Mouse (Mus musculus) limb, embryonic 13.5 days (tissue): ENCODE data around the gene Strn. TPM values are rescaled to one million over a fixed set of nuclear protein-coding genes. Genes with fewer than 3 reads are reported as not detected.

Experiments
- ATAC-seq: fragments of 200-750 bp; cut with Nextera tagmentation; 2 replicates; pipeline ENCODE4 v1.8.0; 2017; ENCODE audit warnings: low read depth, moderate number of reproducible peaks, moderate TSS enrichment; ENCODE audit not compliant: low FRiP score
- H3K27ac ChIP-seq: fragments of 300-500 bp; sonication (generic); 2 replicates; pipeline ENCODE4 v1.5.1; 2015; ENCODE audit warnings: inconsistent platforms, mild to moderate bottlenecking, moderate library complexity
- H3K27me3 ChIP-seq: fragments of 300-500 bp; sonication (generic); 2 replicates; pipeline ENCODE4 v1.6.1; 2015; ENCODE audit warnings: mild to moderate bottlenecking, inconsistent platforms
- H3K36me3 ChIP-seq: fragments of 300-500 bp; sonication (generic); 2 replicates; pipeline ENCODE4 v1.6.1; 2015; ENCODE audit warnings: inconsistent platforms, mild to moderate bottlenecking, moderate library complexity
- H3K4me1 ChIP-seq: fragments of 300-500 bp; sonication (generic); 2 replicates; pipeline ENCODE4 v1.6.1; 2015; ENCODE audit warnings: inconsistent platforms
- H3K4me2 ChIP-seq: fragments of 300-500 bp; sonication (generic); replicated peaks from 2 replicates; pipeline ENCODE4 v1.6.1; 2015; ENCODE audit warnings: inconsistent platforms, mild to moderate bottlenecking, moderate library complexity
- H3K4me3 ChIP-seq: fragments of 300-500 bp; sonication (generic); 2 replicates; pipeline ENCODE4 v1.5.1; 2015; ENCODE audit warnings: moderate library complexity, mild to moderate bottlenecking, inconsistent platforms
- H3K9ac ChIP-seq: fragments of 300-500 bp; sonication (generic); 2 replicates; pipeline ENCODE4 v1.6.1; 2015; ENCODE audit warnings: mild to moderate bottlenecking, inconsistent platforms
- H3K9me3 ChIP-seq: fragments of 300-500 bp; sonication (generic); 2 replicates; pipeline ENCODE4 v1.6.1; 2016; ENCODE audit warnings: inconsistent platforms
- WGBS: fragments of 180-500 bp; shearing (Covaris S2); methylation state at CpG from one replicate; pipeline ENCODE4 v1.1.7; 2015; 5-methylcytosine and 5-hydroxymethylcytosine counted together
- polyA plus RNA-seq: library from polyadenylated mRNA; unstranded; fragments of >200 nt; fragmentation: Nextera tagmentation; extraction: Ambion mirVana; gene quantifications from 2 replicates; pipeline ENCODE4 v1.2.1, GENCODE M21; 2015

Gene Strn
- polyA plus RNA-seq, 1 experiment from 2014 or later = 5.2 TPM

DNA sequence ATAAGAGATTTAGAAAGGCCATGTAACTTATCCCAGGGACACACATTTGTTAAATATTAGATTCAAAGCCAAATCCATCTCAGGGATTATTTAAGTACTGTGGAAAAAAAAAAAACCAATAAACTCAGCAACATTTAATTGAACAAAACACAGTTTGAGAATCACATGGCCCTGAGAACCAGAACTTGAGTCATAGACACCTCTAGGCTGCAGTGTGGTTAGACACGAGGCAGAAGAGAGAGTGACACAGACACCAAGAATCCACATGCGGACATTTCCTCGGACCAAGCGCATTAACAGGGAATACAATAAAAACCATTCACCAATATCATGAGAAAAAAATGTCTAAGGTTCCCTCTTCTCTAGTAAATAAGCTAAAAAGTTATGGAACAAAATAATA lies 94.7 kb downstream of the Strn start:
- Histone ChIP-seq H3K4me2 (no peak overlapping the region), H3K4me1 (0 out of 2 replicates have a peak, but pooled peaks cover 8% of the 10 kb centered on the region), H3K9me3 (no peaks in the 10 kb centered on the region), H3K27me3 (no peaks in the 10 kb centered on the region), H3K4me3 (no peak overlapping the region), H3K9ac (no peak overlapping the region), H3K36me3 (0 out of 2 replicates have a peak, but pooled peaks cover 3% of the 10 kb centered on the region), H3K27ac (no peak overlapping the region)
- no peak for ATAC-seq
- 84% methylated on average over 4 of the region's 4 CpGs for WGBS

DNA sequence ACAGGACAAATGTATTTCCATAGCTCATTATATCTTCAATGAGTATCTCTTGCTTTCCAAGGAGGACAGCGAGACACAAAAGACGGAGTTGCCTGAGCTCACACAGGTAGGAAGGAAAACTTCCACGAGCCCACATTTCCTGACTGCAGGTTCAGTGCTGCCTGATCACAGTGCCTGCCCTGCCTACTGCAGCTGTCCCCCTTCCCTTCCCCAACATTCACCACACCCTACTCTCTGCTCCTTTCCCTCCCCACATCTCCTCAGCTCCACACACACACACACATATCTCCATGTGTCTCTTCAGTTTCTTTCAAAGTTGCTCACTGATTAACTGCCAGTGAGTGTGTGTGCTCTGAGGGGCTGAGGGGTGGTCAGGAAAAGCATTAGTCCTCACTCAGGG lies 96.6 kb downstream of the Strn start:
- H3K27ac ChIP-seq = no peak overlapping the region

DNA sequence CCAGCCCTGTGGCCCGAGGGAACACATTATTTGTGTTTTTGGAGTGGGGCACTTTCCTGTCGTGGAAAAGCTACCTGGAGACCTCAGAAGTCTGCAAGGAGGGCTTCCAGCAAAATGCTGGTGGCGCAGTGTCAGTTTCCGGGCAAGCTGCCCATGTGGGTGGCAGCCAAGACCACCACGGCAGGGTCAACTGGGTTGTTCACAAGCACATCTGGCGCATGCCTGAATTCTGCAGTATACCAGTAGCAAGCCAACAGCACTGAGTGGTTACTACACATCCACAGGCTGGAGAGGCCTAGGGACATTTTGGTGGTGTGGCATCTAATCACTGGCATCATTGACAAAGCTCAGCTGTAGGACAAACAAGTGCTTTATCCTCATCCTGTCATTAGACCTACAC lies 97.9 kb downstream of the Strn start:
- H3K27ac ChIP-seq = no peak overlapping the region
- ATAC-seq = no peak
- 0 out of 2 replicates have a peak, but pooled peaks cover 8% of the 10 kb centered on the region for H3K4me1 ChIP-seq
- H3K27me3 ChIP-seq = no peaks in the 10 kb centered on the region
- WGBS = 60% methylated on average over 6 of the region's 6 CpGs
- H3K4me2 ChIP-seq = no peak overlapping the region
- H3K4me3 ChIP-seq = no peak overlapping the region
- no peaks in the 10 kb centered on the region for H3K36me3 ChIP-seq
- H3K9ac ChIP-seq = no peak overlapping the region
- H3K9me3 ChIP-seq = no peaks in the 10 kb centered on the region

More for the DNA sequence above, 96.6 kb downstream of the Strn start:
- no peak for ATAC-seq
- Histone ChIP-seq H3K4me3 (no peak overlapping the region), H3K36me3 (no peaks in the 10 kb centered on the region), H3K27me3 (no peaks in the 10 kb centered on the region), H3K9me3 (no peaks in the 10 kb centered on the region), H3K9ac (no peak overlapping the region), H3K4me2 (no peak overlapping the region), H3K4me1 (0 out of 2 replicates have a peak, but pooled peaks cover 8% of the 10 kb centered on the region)
- WGBS = 88% methylated on average over 3 of the region's 3 CpGs

DNA sequence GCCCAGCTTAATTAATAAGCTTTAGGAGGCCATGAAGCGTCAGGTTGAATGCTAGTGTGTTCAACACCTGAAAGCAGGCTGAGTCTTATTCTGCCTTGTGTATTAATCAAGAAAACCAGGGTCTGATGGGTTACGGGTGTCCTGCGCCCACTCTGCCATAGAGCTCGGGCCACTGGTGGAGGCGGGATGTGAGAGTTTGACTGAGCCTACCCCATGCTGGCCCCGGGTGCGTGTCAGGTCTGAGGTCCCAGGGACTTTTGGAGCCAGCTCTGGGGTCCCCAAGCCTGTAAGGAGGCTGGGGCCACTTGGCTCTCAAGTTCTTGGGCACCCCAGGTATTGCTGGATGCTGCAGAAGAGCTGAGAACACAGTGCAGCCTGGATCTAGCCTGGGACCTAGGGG lies 99.9 kb downstream of the Strn start:
- H3K4me1 ChIP-seq = 0 out of 2 replicates have a peak, but pooled peaks cover 8% of the 10 kb centered on the region
- H3K27ac ChIP-seq = no peak overlapping the region
- H3K9me3 ChIP-seq = no peaks in the 10 kb centered on the region
- no peak overlapping the region for H3K4me3 ChIP-seq
- H3K9ac ChIP-seq = no peak overlapping the region
- WGBS = 93% methylated on average over 7 of the region's 7 CpGs
- H3K27me3 ChIP-seq = no peaks in the 10 kb centered on the region
- H3K36me3 ChIP-seq = no peaks in the 10 kb centered on the region
- no peak overlapping the region for H3K4me2 ChIP-seq
- ATAC-seq = no peak

DNA sequence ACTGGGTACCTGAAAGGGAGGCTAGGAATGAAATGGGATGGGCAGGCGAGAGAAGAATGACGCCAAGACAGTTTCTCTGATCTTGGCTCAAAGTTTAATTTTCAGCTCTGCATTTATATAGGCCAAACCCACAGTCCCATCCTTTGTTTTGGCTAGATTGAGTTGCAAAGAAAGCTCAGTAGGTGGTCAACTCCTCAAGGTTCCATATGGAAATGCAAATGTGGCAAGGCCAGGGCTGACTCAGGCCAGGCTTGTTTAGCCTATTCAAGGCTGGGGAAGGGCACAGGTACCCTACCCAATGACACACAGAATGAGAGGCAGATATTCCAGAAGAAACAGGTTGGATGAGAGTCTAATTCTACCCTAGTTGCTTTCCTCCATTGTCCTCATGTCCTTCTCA lies 101.4 kb downstream of the Strn start:
- H3K9ac ChIP-seq = no peak overlapping the region
- ATAC-seq = no peak
- no peak overlapping the region for H3K4me3 ChIP-seq
- H3K27ac ChIP-seq = no peak overlapping the region
- H3K36me3 ChIP-seq = no peaks in the 10 kb centered on the region
- 0 out of 2 replicates have a peak, but pooled peaks cover 5% of the 10 kb centered on the region for H3K4me1 ChIP-seq
- H3K9me3 ChIP-seq = no peaks in the 10 kb centered on the region
- WGBS = 75% methylated on average over 2 of the region's 2 CpGs
- no peak overlapping the region for H3K4me2 ChIP-seq
- H3K27me3 ChIP-seq = no peaks in the 10 kb centered on the region

DNA sequence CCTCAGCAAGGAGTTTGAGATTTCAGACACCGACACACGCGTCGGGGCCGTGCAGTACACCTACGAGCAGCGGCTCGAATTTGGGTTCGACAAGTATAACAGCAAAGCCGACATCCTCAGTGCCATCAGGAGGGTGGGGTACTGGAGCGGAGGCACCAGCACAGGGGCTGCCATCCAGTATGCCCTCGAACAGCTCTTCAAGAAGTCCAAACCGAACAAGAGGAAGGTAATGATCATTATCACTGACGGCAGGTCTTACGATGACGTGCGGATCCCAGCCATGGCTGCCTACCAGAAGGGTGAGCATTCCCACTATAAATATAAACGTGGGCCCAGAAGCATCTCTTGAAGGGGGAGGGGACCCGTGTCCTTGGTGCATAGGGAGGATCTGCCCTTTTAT lies 112.1 kb downstream of the Strn start:
- 96% methylated on average over 19 of the region's 19 CpGs for WGBS
- Histone ChIP-seq H3K27ac (no peak overlapping the region), H3K4me2 (no peak overlapping the region), H3K9me3 (no peaks in the 10 kb centered on the region), H3K4me3 (no peak overlapping the region), H3K27me3 (no peaks in the 10 kb centered on the region), H3K36me3 (no peaks in the 10 kb centered on the region), H3K4me1 (no peaks in the 10 kb centered on the region), H3K9ac (no peak overlapping the region)
- ATAC-seq = no peak

DNA sequence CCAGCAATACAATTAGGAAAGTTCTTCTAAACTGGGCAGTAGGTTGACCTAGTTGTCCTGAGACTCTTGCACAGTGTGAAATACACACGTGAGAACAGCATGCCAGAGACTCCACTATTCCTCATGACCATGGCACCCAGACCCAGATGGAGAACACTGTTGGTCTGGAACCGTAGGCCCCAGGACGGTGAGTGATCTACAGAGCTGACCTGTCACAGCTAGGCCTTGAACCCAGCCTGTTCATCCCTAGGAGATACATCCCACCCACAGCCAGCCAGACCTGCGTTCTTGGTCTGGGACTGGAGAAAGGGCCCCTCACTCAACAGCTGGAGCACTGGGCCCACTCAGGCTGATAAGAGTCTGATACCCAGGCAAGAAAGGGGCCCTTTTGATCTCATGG lies 115.1 kb downstream of the Strn start:
- WGBS = 89% methylated on average over 4 of the region's 4 CpGs
- no peak overlapping the region for H3K9ac ChIP-seq
- no peaks in the 10 kb centered on the region for H3K9me3 ChIP-seq
- ATAC-seq = no peak
- H3K27ac ChIP-seq = no peak overlapping the region
- H3K27me3 ChIP-seq = no peaks in the 10 kb centered on the region
- H3K36me3 ChIP-seq = no peaks in the 10 kb centered on the region
- H3K4me1 ChIP-seq = no peaks in the 10 kb centered on the region
- no peak overlapping the region for H3K4me3 ChIP-seq
- no peak overlapping the region for H3K4me2 ChIP-seq

DNA sequence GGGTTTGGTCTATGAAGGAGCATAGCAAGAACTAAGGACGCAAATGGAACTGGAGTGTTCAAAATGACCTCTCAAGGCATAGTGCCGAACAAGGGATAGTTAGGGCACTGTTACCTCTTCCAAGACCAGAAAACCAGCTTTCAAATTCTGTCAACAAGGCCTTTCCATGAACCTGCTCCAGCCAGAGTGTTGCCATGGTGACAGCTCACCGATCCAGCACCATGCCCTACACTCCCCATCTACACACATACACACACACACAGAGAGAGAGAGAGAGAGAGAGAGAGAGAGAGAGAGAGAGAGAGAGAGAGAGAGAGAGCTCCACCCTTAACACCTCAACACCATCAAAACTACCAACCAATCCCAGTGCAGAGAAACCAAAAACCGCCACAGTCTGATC lies 116.3 kb downstream of the Strn start:
- ATAC-seq = no peak
- 88% methylated on average over 4 of the region's 4 CpGs for WGBS
- no peaks in the 10 kb centered on the region for H3K9me3 ChIP-seq

DNA sequence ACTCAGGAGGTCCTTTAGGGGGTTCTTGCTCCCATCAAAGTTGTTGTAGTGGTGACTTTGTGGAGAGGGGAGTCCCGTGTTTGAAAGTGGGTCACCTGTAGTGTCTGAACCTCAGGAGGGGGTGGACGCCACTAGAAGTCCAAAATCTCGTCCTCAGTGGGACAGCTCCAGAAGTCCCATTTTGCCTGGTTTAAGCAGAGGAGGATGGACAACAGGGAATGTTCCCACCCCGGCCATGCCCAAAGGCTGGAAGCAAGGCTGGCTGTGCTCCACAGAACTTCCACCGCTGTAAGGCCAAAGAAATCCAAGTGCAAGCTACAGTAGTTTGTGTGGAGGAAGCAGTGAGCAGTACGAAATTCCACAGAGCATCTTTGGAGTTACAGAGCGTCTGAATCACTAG lies 117.0 kb downstream of the Strn start:
- Histone ChIP-seq H3K4me3 (no peak overlapping the region), H3K4me1 (no peaks in the 10 kb centered on the region), H3K4me2 (no peak overlapping the region), H3K36me3 (no peaks in the 10 kb centered on the region), H3K27ac (no peak overlapping the region), H3K27me3 (no peaks in the 10 kb centered on the region), H3K9me3 (no peaks in the 10 kb centered on the region), H3K9ac (no peak overlapping the region)
- no peak for ATAC-seq
- 86% methylated on average over 7 of the region's 7 CpGs for WGBS

More for the DNA sequence above, 116.3 kb downstream of the Strn start:
- Histone ChIP-seq H3K4me2 (no peak overlapping the region), H3K36me3 (no peaks in the 10 kb centered on the region), H3K27ac (no peak overlapping the region), H3K4me1 (no peaks in the 10 kb centered on the region), H3K9ac (no peak overlapping the region), H3K4me3 (no peak overlapping the region), H3K27me3 (no peaks in the 10 kb centered on the region)

DNA sequence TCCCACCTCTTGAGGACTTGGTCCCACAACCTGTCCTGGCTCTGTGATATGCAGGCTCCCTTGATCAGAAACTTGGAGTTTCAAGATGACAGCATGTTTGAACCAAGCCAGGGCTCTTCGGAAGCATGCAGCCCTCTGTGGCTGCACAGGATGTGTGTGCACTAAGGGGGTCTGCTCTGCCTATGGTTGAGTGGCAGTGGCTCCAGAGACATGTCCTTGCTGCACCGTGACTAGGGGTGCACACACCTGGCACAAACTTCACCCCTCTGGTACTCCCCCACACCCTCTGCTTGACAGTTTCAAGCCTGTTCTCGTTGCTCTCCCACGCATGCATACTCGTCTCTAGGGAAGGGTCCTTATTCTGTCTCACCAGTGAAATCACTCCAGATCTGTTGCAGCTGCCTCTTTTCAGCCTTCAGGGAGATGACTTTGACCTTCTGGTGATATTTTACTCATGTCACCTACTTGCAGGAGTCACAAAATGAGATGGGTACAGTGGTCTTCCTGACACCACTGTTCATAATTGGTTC lies 118.8 kb downstream of the Strn start:
- Histone ChIP-seq H3K4me3 (no peak overlapping the region), H3K27me3 (no peaks in the 10 kb centered on the region), H3K4me1 (no peaks in the 10 kb centered on the region), H3K27ac (no peak overlapping the region), H3K9ac (no peak overlapping the region), H3K36me3 (no peaks in the 10 kb centered on the region), H3K4me2 (no peak overlapping the region), H3K9me3 (no peaks in the 10 kb centered on the region)
- ATAC-seq = no peak
- WGBS = 76% methylated on average over 5 of the region's 5 CpGs

DNA sequence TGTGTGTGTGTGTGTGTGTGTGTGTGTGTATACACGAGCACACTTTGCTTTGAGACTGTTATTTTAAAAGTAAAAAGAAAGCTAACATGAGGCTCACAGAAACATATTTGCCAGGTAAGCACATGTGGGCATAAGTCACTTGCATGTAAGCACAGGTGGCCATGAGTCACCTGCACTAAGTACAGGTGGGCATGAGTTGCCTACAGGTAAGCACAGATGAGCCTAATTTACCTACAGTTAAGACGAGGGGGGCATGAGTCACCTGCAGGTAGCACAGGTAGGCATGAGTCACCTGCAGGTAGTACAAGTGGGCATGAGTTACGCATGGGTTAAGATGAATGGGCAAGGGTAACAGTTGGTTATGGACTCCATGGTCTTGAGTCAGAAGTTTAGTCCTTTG lies 121.9 kb downstream of the Strn start:
- Histone ChIP-seq H3K36me3 (no peaks in the 10 kb centered on the region), H3K27ac (no peak overlapping the region), H3K4me1 (no peaks in the 10 kb centered on the region), H3K9me3 (no peaks in the 10 kb centered on the region), H3K9ac (no peak overlapping the region), H3K27me3 (no peaks in the 10 kb centered on the region), H3K4me2 (no peak overlapping the region), H3K4me3 (no peak overlapping the region)
- ATAC-seq = no peak
- 78% methylated on average over 3 of the region's 3 CpGs for WGBS

DNA sequence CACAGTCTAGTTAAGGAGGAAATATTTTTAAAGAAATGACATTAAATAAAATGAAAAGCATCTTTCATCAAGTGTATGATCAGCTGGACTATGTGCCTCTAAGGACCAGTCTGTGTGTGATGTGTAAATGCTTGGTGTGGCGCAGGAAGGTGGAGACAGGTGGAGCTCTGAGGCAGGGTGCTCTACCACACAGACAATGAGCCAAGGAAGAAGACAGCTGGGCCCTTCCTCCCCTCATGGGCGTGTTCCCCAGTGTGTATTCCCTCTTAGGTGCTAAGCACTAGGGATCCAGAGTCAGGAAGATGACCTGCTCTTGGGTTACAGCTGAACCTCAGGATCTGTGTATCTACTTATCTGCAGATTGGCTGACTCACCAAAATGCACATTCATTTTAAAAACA lies 122.5 kb downstream of the Strn start:
- Histone ChIP-seq H3K9ac (no peak overlapping the region), H3K4me2 (no peak overlapping the region), H3K9me3 (no peaks in the 10 kb centered on the region), H3K36me3 (no peaks in the 10 kb centered on the region), H3K27me3 (no peaks in the 10 kb centered on the region), H3K4me3 (no peak overlapping the region), H3K27ac (no peak overlapping the region), H3K4me1 (no peaks in the 10 kb centered on the region)
- 86% methylated on average over 2 of the region's 2 CpGs for WGBS
- ATAC-seq = no peak

DNA sequence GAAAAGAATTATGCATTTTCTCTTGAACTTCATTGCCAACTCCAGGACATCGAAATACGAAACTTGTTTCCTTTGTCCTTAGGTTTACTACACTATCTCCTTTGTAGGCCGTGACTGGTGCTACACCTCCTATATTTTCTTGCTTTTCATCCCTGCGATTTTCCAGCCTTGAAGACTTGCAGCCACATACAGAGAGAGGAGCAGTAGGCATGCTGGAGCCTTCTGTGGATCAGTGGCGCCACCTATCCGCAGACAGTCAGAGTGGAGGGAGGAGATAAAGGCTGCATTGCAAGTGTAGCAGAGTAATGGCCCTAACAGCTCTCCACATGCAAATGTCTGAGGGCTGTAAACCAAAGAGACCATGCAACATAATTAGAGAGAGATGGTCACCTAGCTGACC lies 125.9 kb downstream of the Strn start:
- no peaks in the 10 kb centered on the region for H3K9me3 ChIP-seq
- H3K36me3 ChIP-seq = no peaks in the 10 kb centered on the region
- peak; percentile 15; the same call in 1 of the 2 replicates for ATAC-seq
- H3K4me2 ChIP-seq = no peak overlapping the region
- no peak overlapping the region for H3K4me3 ChIP-seq
- no peak overlapping the region for H3K27ac ChIP-seq
- peaks cover 7% of the 10 kb centered on the region; the same call in 1 of the 2 replicates for H3K27me3 ChIP-seq
- 77% methylated on average over 6 of the region's 6 CpGs for WGBS
- H3K9ac ChIP-seq = no peak overlapping the region
- peaks cover 9% of the 10 kb centered on the region; the same call in 1 of the 2 replicates for H3K4me1 ChIP-seq
